Mouse (Mus musculus) gastrocnemius, adult 2 months (tissue): ENCODE data around the gene Lrp2. TPM values are rescaled to one million over a fixed set of nuclear protein-coding genes. Genes with fewer than 3 reads are reported as not detected.

Experiments
- DNase-seq: peaks from one replicate; pipeline ENCODE4 v3.0.0; 2022
- H3K27ac ChIP-seq: fragments of 200-600 bp; 2 replicates; pipeline ENCODE4 v1.8.1; 2022; ENCODE audit warnings: mild to moderate bottlenecking
- H3K4me3 ChIP-seq: fragments of 200-600 bp; 2 replicates; pipeline ENCODE4 v1.8.1; 2022; ENCODE audit warnings: mild to moderate bottlenecking, moderate library complexity
- CTCF ChIP-seq: fragments of 200-600 bp; IDR thresholded peaks from 2 replicates; pipeline ENCODE4 v1.8.1; 2022; ENCODE audit warnings: antibody characterized with exemption, mild to moderate bottlenecking, moderate library complexity
- intact Hi-C: fragments of 180-260 bp; cut with DNase I; formaldehyde crosslinking; loops from one replicate; pipeline ENCODE4 v1.15.1; 2025
- total RNA-seq, 2 experiments: library from RNA; stranded (reverse); gene quantifications; 2 replicates each; pipeline ENCODE4 v1.2.3; 2021

Gene Lrp2
- total RNA-seq, 2 experiments from 2014 or later = not detected

- DNase-seq = no peak
Measured at GRCm38 (mm10) chr2:69574934-69575333, 10.9 kb downstream of the Lrp2 start.

GRCm38 (mm10) chr2:69574261-69574660 is 11.6 kb downstream of the Lrp2 start:
- H3K27ac ChIP-seq = no peak overlapping the region
- TF ChIP-seq CTCF = no peak
- H3K4me3 ChIP-seq = no peak overlapping the region
- no peak for DNase-seq
- intact Hi-C loops = no loop called here

More at GRCm38 (mm10) chr2:69574934-69575333, 10.9 kb downstream of the Lrp2 start:
- TF ChIP-seq CTCF = no peak
- Histone ChIP-seq H3K27ac (no peak overlapping the region), H3K4me3 (no peak overlapping the region)
- intact Hi-C loops = no loop called here

- Histone ChIP-seq H3K27ac (no peak overlapping the region), H3K4me3 (no peak overlapping the region)
- intact Hi-C loops = no loop called here
- no peak for DNase-seq
- no peak for TF ChIP-seq CTCF
Measured at GRCm38 (mm10) chr2:69573733-69574054, 12.2 kb downstream of the Lrp2 start.

GRCm38 (mm10) chr2:69573038-69573732 is 12.7 kb downstream of the Lrp2 start:
- no peak overlapping the region for H3K4me3 ChIP-seq
- DNase-seq = no peak
- no peak overlapping the region for H3K27ac ChIP-seq
- intact Hi-C loops = no loop called here
- no peak for TF ChIP-seq CTCF

- intact Hi-C loops = no loop called here
- no peak overlapping the region for H3K27ac ChIP-seq
Measured at GRCm38 (mm10) chr2:69570556-69570955, 15.3 kb downstream of the Lrp2 start.

GRCm38 (mm10) chr2:69566281-69566680 is 19.6 kb downstream of the Lrp2 start:
- H3K4me3 ChIP-seq = no peak overlapping the region
- intact Hi-C loops = no loop called here
- TF ChIP-seq CTCF = no peak
- no peak overlapping the region for H3K27ac ChIP-seq
- DNase-seq = no peak

More at GRCm38 (mm10) chr2:69570556-69570955, 15.3 kb downstream of the Lrp2 start:
- no peak for TF ChIP-seq CTCF
- H3K4me3 ChIP-seq = no peak overlapping the region
- DNase-seq = no peak

GRCm38 (mm10) chr2:69563492-69563891 is 22.4 kb downstream of the Lrp2 start:
- no peak overlapping the region for H3K27ac ChIP-seq
- H3K4me3 ChIP-seq = no peak overlapping the region
- intact Hi-C loops = no loop called here
- no peak for TF ChIP-seq CTCF
- DNase-seq = no peak

GRCm38 (mm10) chr2:69562761-69563160 is 23.1 kb downstream of the Lrp2 start:
- Histone ChIP-seq H3K4me3 (no peak overlapping the region), H3K27ac (no peak overlapping the region)
- TF ChIP-seq CTCF = no peak
- intact Hi-C loops = no loop called here
- no peak for DNase-seq

- Histone ChIP-seq H3K27ac (no peak overlapping the region), H3K4me3 (no peak overlapping the region)
- intact Hi-C loops = no loop called here
- no peak for TF ChIP-seq CTCF
- DNase-seq = no peak
Measured at GRCm38 (mm10) chr2:69560221-69560620, 25.6 kb downstream of the Lrp2 start.

- no peak for DNase-seq
- TF ChIP-seq CTCF = no peak
- Histone ChIP-seq H3K4me3 (no peak overlapping the region), H3K27ac (no peak overlapping the region)
- intact Hi-C loops = no loop called here
Measured at GRCm38 (mm10) chr2:69559380-69559779, 26.5 kb downstream of the Lrp2 start.

GRCm38 (mm10) chr2:69556686-69557085 is 29.2 kb downstream of the Lrp2 start:
- intact Hi-C loops = no loop called here
- no peak overlapping the region for H3K27ac ChIP-seq
- TF ChIP-seq CTCF = no peak
- H3K4me3 ChIP-seq = no peak overlapping the region
- no peak for DNase-seq

- no peak for DNase-seq
- no peak overlapping the region for H3K27ac ChIP-seq
- intact Hi-C loops = no loop called here
- no peak overlapping the region for H3K4me3 ChIP-seq
- TF ChIP-seq CTCF = no peak
Measured at GRCm38 (mm10) chr2:69551639-69552038, 34.2 kb downstream of the Lrp2 start.

GRCm38 (mm10) chr2:69546823-69547222 is 39.0 kb downstream of the Lrp2 start:
- intact Hi-C loops = no loop called here
- no peak for TF ChIP-seq CTCF
- DNase-seq = no peak
- Histone ChIP-seq H3K27ac (no peak overlapping the region), H3K4me3 (no peak overlapping the region)

- intact Hi-C loops = no loop called here
- no peak overlapping the region for H3K27ac ChIP-seq
- TF ChIP-seq CTCF = no peak
- no peak overlapping the region for H3K4me3 ChIP-seq
- DNase-seq = no peak
Measured at GRCm38 (mm10) chr2:69536018-69536417, 49.8 kb downstream of the Lrp2 start.
